Mouse (Mus musculus): Measurements from ENCODE around the gene Acot12. TPM values are rescaled to one million over a fixed set of nuclear protein-coding genes. Genes with fewer than 3 reads are reported as not detected.

Acot12 gene
- not detected for polyA plus RNA-seq (2017; shearing (Covaris generic))

DNA sequence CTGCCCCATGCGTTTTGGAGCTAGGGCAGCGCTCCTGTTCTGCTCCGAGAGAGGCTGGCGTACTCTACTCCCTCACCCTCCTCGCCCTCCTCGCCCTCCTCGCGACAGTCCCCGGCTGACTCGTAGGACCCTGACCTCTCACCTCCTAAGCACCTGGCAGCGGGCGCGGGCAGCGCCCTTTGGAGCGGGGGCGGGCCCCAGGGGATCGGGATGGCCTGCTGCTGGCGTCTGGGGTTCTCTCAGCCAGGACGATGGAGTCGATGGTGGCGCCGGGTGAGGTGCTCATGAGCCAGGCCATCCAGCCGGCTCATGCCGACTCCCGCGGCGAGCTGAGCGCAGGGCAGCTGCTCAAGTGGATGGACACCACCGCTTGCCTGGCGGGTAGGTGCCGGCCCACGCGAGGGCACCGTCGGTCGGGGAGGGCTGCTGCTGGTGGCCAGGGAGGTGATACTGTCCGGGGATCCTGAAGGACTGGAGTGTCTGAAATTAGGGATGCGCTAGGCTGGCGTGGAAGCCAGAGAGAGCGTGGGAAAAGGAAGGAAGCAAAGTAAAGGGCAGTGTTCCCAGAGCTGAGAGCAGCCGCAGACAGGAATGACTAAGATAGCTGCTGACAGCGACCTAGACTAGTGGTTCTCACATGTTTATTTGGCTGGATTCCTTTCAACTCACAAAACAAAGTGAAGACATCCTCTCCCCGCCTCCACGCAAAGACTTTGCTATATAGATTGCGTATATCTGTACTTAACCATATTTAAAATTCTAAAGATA, at the start of gene Acot12:
Gene Acot12, plus strand, starts transcription at position 233 of the 768 bp plus-strand sequence.
- no peak for ATAC-seq

DNA sequence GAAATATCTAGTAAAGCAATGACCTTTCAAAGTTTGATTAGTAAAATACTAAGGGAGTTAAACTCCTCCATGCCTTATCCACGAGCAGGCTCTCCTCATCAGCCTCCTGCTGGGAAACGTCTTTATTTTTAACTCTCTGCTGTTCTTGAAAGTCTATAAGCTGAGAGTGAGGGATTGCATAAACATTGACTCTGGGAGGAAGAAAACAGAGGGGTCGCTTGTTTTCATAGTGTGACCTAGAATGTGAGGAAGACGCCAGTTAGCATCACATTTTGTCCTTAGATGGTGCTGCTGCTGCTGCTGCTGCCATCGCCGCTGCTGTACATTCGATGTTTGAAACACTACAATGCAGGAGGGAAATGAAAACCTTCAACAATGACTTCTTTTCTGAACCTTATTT, 47.7 kb upstream of the Acot12 start:
- ATAC-seq = no peak

DNA sequence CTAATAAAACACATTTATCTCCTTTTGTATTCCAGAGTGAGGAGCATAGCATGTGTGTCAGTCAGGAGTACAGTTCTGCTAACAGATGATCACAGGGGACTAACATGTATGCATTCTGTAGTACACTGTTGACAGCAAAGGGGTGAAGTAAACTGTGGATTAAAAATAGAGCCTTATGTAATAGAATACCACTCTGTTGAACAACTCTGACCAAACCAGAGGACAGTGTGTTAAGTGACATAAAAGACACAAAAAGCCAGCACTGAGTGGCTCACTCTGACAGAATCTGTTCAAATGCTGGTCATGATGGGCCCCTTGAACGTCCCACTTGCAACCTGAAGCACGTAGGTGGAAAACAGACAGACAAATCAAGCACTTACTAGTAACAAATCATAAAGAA, 45.9 kb upstream of the Acot12 start:
- no peak for ATAC-seq

DNA sequence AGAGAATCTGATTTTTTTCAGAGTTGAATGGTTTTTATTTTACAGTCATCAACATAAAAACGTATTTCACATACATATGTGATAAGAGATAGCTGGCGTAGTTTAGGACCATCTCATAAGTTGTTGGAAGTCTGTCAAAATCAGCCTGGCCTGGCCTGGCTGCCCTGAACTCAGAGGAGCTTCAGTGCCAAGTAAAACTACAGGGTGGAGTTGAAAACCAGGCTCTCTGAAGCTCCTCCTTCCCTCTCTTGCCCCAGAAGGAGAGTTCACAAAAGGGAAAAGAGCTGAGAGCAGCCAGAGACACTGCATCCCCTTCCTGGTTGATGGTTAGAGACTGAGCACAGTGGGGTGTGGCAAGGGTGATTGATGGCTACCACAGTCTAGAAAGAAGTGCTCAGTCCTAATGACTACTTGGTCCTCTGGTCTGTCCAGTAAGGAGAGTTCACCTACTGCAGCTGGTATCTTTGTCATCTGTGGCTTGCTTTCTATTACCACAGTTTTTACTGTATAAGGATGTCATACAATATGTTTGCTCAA, 45.1 kb upstream of the Acot12 start:
- ATAC-seq = no peak

DNA sequence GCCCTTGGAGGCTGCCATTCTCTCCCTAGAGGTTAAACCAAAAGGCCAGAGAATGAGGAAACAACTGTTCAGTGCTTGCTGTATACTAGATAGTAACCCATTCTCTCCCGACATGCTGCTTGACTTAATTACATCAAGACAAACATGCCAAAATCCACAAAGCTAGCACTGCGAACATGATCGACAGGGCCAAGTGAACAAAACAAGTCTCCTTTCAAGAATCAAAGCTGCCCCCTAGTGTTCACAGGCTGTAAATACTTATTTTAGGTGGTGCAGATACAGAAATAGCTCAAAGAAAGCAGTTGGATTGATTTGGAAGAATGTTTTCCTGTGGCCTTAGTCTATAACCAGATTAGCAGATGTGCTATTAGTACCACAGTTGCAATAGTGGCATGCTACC, 44.3 kb upstream of the Acot12 start:
- no peak for ATAC-seq

DNA sequence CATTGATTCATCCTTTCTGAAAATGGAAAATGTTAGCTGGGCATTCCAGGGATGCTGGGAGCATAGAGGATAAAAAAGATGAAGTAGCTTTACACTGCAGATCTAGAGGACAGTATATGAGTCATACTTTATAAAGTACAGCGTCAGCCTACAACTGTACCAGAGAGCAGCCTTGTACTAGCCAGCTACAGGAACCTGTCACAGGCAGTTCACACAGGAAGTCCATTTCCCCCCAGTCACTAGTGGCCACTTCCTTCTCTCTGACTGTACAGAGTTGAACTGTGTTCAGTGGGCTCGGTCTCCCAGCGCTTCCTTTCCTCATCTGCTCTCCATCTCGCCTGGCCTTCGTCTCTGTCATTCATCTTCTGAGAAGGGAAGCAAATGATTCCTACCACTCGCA, 39.0 kb upstream of the Acot12 start:
- peak; percentile 97 for ATAC-seq

DNA sequence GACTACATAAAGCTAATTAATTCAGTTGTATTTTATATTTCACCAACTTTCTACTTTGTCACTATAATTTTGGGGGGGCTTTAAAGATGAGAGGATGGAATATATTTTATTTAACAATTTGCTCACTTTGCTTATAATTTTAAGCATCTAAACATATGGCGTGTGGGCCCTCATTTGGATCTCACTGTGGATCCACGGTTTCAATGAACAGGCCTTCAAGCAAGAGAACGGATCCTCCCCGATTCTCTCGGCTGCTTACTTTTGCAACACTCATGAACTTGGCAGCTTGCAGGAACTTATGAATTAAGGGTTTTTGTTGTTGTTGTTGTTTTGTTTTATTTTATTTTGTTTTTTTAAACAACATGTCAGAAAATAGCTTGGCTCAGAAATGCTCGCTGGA, 21.8 kb upstream of the Acot12 start:
- no peak for ATAC-seq

DNA sequence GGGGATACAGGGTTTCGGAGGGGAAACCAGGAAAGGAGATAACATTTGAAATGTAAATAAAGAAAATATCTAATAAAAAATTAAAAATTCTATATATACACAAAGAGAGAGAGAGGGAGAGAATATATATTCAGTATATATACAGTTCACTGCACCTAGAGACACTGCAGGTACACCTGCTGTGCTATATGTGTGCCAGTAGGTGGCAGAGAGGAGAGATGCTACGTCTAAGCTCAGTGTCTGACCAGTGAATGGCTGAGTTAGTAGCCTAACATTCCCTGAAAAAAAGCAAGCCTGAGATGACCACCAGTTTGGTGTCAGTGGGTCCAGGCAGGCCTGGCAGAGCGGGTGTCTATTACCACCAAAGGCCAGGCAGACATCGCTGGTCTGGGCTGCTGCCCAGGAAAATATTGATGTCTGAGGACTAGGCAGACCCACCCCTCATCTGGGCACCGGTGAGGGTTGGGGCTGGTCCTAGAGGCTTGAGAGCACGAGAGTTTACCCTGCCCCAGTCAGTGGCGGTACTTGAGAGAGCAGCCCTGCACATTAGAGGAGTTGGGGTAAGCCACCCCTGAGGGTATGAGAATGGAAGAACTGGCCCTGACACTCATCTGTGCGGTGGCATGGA, 18.1 kb upstream of the Acot12 start:
- no peak for ATAC-seq

DNA sequence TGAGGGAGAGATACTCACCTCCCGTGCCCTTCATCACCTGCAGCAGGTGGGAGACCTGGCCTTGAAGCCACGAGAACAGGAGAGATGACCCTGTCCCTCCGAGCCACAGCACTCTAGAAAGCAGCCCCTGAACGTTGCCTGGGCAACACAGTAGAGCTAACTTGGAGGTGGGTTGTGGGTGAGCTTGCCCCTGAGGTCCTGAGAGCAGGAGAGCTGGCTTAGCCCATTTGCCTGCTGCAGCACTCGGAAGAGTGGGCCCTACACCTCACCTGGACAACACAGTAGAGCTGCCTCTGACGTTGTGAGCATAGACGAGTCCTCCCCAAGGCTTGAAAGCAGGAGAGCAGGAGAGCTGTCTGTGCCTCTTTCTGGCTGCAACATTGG, 17.6 kb upstream of the Acot12 start:
- ATAC-seq = no peak

DNA sequence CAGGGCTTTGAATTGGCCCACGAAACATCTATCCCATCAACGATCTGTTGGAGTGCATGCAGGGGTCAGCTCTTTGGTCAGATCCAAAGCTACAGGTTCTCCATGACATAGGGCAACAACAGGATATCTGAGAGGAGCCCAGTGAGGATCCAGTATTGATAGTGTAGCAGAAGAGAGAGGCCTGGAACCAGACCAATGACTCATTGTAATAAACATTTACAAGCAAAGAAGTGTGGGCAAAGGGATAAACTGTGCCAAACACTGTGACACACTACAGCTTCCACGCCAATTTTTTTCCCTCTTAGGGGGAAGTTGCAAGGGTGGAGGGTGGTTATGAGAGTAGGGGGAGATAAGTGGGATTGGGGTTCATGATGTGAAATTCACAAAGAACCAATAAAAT, 17.1 kb upstream of the Acot12 start:
- no peak for ATAC-seq

DNA sequence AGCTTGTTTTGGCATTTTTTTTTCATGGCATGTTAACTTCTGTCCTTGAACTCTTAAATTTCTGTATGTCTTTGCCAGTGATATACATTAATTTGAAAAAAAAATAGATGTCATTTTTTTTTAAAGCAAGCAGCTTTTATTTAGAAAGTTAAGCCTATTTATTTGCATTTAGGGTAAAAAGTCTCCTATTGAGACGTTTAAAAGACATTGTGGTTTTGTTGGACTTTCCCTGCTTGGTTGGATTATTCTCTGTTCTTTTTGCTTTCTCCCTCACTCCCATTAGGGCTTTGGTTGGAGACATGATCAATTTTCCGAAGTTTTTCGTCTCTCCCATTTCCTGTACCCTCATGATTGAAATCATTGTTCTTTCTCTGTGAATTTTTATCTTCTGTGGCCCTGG, 16.2 kb upstream of the Acot12 start:
- ATAC-seq = no peak

DNA sequence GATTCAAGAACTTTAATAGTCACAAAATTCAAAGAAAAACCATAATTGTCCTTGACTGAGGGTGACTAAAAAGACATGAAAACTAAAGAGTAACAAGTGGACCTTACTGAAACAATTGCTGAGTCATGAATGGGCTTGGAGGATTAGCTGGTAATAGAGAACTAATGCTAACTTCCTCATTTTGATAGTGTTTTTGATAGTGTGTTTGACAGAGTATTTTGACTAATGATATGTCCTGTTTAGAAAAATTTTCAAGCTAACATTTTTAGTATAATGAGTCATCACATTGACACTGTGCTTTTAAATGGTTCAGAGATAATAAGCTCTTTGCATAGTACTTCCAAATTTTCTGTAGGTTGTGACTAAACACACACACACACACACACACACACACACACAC, 13.4 kb upstream of the Acot12 start:
- no peak for ATAC-seq

DNA sequence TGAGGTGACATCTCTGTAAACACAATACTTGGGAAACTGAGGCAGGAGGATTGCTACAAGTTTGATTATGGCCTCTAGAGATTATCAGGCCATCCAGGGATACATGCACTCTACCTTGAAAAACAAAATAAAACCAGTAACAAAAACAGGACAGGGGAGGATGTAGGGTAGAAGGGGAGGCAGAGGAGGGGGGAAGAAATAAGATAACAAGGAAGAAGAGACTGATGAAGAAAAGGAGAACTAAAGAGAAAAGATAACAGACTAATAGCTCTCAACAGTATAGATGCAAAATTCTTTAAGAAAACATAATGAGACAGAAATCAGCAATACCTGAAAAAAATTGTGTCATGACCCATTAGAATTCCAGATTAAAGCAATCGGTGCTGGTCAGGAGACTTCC, 4.1 kb upstream of the Acot12 start:
- ATAC-seq = no peak

DNA sequence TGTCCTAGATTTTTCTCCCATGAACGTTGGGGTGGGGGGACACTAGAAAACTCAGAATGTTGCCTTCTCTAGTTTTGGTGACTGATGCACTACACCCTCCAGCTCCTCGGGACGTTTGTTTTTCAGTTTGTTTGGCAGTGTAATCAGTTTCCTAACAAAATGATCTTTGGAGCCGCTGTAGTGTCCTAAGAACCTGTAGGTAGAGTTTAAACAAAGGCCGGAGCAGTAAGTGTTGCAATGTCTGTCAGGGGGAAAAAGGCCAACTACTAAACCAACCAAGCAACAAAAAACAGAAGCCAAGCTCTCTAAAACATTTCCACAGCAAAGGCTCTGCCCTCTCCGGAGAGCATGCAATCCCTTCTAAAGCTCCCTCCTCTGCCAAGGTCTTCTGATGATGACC, 461 bp upstream of the Acot12 start:
- no peak for ATAC-seq

DNA sequence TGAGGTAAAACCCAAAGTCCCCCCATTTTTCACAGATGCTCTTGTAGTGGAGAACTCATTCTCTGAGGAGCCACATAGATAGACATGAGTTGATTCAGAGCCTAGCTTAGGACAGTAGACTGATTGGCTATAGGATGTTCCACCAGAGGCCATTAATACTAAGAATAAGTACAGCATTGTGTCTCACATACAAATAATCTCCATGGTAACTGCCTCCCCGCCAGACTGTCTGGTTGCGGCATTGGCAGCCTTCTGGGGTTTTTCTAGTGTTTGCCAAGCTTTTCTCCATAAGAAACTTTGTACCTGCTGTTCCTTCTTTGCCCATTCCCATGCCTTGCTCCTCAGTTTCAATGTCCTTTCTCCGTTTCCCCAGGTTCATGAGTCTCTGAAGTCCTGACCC, 1.9 kb downstream of the Acot12 start:
- ATAC-seq = no peak

DNA sequence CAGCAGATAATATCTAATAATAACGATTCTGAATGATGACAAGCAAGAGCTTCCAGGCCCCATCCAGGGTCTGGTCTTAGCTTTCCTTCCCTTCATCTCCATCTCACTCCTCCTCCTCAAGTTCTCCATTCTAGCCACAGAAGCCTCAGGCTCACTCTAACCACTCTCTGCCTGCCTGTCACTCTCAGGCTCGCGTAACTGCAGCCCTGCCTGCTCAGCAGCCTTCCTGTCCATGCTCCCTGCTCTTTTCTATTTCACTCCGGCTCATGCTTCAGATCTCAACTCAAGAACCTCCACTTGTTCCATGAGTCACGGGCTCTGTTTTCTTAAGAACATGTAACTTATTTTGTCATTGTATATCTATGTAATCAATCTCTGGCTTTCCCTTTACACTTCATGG, 5.2 kb downstream of the Acot12 start:
- no peak for ATAC-seq

DNA sequence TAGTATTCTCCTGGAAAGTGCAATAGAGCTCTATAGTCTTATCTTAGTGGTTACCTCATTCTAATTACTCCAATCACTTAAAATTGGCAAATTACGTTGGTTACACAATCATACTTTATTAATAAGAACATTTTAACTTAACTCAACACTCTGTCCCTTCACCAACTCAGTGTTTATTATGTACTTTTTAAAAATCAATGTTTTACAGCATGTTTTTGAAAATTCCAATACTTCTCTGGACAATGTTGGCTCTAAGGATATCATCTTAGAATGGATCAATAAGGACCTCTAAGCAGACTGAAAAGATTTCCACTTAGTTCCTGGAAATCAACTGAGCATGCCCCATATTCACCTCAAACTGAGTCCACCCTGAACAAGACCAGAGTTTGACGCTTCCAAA, 7.1 kb downstream of the Acot12 start:
- ATAC-seq = no peak

DNA sequence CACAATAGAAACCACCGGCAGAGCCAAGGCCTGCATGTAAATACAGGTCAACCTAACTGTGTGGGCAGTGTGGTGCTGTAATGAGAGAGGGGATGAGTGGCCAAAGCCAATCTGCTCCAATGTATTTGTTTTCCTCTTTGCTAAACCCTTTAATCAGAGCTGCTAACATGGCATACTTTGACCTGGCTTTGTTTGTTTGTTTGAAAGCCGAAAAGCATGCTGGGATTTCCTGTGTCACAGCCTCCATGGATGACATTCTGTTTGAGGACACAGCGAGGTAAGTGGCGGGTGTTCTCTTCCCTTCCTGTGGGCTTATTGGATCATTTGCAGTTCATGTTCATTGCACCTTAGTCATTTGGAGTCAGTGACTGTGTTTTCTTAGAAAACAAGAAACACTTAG, 8.7 kb downstream of the Acot12 start:
- ATAC-seq = no peak

DNA sequence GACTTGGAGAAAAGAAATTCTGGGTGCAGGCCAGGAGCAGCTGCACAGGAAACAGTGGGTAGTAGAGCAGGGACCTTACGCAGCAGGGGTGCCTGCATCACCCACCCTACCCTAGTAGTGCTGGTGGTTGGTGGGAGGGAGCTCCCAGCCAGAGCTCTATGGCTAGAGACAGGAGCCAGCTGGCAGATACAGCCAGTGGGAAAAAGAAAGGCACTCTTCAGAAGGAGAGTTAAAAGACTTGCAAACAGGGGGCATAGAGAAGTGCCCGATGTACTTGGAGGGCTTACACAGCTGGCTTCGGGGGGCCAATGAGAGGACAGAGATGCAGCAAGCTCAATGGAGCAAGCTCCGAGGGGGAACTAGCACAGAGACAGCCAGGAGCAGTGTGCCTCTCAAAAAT, 12.4 kb downstream of the Acot12 start:
- no peak for ATAC-seq

DNA sequence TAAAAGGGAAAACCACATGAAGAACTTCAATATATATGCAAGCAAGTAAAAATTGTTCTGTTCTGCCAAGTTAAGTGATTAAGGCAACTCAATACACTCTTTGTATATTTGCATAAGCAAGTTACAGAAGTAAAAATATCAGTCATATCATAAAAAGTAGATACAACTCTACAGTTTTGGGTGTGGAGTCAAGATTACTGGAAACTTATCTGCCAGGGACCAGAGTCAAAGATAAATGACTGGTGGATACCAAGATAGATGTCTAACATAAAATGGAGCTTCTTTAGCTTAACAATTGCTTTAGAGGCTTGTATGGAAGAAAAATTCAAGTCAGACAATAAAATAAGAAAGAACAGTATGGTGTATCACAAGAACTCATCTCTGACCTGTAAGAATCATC, 13.4 kb downstream of the Acot12 start:
- ATAC-seq = no peak

DNA sequence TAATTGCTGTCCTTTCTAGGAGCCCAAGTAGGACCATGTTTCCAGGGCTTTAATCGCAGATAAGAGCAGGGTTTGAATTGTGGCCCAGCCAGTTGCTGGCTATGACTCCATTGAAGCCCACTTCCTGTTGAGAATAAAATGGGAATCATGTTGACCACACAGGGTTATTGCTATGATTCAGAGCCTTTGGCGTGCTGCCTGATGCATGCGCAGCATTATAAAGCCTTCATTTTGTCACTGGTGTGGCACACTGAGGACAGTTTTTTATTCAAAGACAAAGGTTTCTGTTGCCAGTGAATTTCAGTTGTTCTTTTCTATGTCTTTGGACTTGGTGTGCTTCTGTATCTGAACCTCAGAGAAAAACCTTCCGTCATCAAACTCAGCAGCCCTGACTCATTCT, 14.9 kb downstream of the Acot12 start:
- no peak for ATAC-seq

DNA sequence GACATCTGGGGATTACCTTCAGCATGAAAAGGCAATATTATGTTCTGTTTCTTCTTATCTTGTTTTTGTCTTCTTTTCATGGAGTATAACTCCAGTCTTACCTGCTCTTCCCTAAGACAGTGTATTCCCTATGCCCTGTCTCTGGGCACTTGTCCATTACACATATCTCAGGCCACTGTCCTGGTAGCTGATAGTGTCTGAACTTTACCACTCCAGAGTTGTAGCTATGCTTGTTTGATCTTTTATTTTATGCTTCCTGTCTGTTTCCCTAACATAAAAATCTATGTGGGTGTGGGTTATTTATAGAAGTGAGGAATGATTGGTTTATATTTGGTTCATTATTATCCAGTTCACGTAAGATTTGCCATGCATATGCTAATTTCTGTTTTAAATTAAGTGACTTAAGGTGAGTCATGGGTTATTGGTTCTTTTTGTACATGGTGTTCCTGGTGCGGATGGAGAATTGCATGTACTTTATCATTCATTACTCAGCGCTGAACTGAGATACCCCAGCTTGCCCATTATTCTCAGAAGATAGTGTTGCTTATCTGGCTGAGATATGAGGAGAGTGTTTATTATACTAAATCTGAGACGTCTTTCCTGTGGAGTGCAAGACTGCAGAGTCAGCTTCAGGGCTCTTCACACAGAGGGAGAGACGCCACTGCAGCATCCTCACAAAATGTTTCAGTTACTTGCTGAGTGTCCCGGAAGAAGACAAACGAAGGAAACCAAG, 17.2 kb downstream of the Acot12 start:
- peak; percentile 52 for ATAC-seq

DNA sequence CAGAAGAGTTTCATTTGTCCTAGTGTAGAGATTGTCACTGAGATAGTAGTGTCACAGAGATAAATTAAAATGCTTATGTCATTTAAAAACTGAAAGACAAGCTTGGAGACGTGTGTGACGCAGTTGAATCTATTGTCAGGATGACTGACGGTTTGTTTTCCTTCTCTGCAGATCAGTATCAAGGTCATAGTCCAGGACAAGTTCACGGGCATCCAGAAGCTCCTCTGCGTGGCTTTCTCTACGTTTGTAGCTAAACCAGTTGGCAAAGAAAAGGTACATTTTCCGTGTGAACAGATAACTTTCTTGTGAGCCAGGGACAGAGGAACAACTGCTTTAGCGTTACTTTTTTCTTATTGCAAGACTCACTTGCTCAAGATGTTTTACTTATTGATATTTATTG, 18.5 kb downstream of the Acot12 start:
- no peak for ATAC-seq
